Mouse (Mus musculus) embryonic fibroblast, embryonic 13.5 days (primary cell): ENCODE measurements around the gene Dhx36. TPM values are rescaled to one million over a fixed set of nuclear protein-coding genes. Genes with fewer than 3 reads are reported as not detected.

Source experiments
- H3K27ac ChIP-seq: 2 replicates; pipeline ENCODE4 v1.5.1; 2012; ENCODE audit warnings: low read length, control low read depth, inconsistent platforms; ENCODE audit not compliant: insufficient read depth
- H3K4me1 ChIP-seq: 2 replicates; pipeline ENCODE4 v1.6.1; 2011; ENCODE audit warnings: low read length; ENCODE audit not compliant: control insufficient read depth, insufficient read depth
- H3K4me3 ChIP-seq: 2 replicates; pipeline ENCODE4 v1.5.1; 2011; ENCODE audit warnings: mild to moderate bottlenecking, control low read depth, low read length; ENCODE audit not compliant: insufficient read depth
- CTCF ChIP-seq: IDR thresholded peaks from 2 replicates; pipeline ENCODE4 v1.5.1; 2011; ENCODE audit warnings: mild to moderate bottlenecking, control low read depth, low read length, moderate library complexity, borderline replicate concordance; ENCODE audit not compliant: insufficient read depth
- POLR2A ChIP-seq: IDR thresholded peaks from 2 replicates; pipeline ENCODE4 v1.6.1; 2011; ENCODE audit warnings: low read depth, mild to moderate bottlenecking, control low read depth, low read length, moderate library complexity
- polyA plus RNA-seq: library from polyadenylated mRNA; stranded (reverse); fragments of >200 nt; gene quantifications from 2 replicates; pipeline ENCODE4 v1.2.4, GENCODE M21; 2011; ENCODE audit warnings: low read depth; ENCODE audit not compliant: missing spikeins, insufficient read length

The Dhx36 gene
- polyA plus RNA-seq, 1 experiment = 50.8 TPM

DNA sequence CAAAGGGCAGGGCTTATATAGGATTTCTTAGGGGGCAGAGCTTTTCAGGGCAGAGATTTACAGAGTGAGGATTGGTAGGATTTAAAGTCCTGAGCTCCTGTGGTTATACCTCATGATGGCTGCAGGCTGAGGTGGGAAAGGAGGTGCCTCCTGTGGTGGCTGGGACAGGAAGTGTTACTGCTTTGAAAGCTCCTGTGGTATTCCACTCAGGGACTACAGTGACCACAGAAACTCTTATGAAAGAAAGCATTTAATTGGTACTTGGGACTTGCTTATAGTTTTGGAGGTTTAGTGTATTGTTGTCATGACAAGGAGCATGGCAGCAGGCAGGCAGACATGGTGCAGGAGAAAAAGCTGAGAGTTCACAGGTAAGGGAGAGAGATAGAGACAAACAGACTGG lies 70.9 kb downstream of the Dhx36 start:
- H3K4me1 ChIP-seq = no peaks in the 10 kb centered on the region
- no peak overlapping the region for H3K4me3 ChIP-seq
- no peak overlapping the region for H3K27ac ChIP-seq
- no peak for TF ChIP-seq POLR2A

DNA sequence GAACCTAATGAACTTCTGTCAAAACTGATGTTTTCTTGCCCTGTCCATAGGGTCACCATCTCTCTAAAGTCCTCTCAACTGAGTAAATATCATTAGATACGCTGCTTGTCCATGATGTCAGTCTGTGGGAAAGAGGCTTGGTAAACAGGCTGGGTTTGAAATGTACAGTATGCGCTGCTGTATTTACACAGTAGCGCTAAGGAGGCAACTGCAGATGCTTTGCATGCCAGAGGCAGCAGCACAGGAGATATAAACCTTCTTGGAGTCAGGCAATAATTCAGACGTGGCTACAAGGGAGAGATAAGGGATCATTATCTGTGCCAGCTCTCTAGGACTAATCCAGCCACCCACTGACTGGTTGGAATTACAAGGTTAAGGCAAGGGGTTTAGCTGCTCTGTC lies 73.1 kb downstream of the Dhx36 start:
- H3K27ac ChIP-seq = no peak overlapping the region
- H3K4me3 ChIP-seq = no peak overlapping the region
- no peaks in the 10 kb centered on the region for H3K4me1 ChIP-seq
- TF ChIP-seq CTCF (no peak), POLR2A (no peak)

DNA sequence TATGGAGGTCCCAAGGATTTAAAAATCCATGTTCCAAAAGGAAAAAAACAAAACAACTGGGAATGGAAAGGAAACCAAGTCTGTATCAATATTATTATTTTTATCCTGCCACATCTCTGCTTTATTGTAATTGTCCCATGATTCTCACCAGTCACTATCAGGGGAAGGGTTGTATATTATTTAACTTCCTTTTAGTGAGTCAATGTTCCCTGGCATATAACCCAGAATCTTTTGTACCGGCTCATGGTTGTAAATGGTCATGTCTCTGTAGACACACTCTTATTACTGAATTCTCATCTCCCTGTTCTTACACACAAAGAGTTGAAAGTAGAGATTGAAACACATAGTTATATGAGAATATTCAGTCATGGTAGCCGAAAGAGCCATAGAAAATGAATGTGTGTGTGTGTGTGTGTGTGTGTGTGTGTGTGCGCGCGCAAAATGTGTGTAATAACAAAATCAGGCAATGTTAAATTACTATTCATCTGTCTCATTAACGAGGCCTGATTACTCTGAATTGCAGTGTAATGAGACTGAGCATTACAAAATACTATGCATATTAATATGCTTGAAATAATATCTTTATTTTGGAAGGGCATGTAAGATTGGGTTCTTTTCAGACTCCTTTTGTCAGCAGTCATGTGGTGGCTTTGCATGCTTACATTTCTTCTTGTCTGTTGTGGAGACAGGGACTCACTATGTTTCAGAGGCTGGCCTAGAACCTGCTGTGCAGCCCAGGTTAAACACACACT lies 88.2 kb downstream of the Dhx36 start:
- Histone ChIP-seq H3K4me1 (no peaks in the 10 kb centered on the region), H3K4me3 (no peak overlapping the region), H3K27ac (no peak overlapping the region)
- TF ChIP-seq POLR2A (no peak), CTCF (no peak)

Other genes starting within 250 kb of the Dhx36 start
- 0.23 and 1.1 TPM in 2 replicates for gene Arhgef26, start 168.7 kb downstream of the Dhx36 start, polyA plus RNA-seq
- gene Gpr149, start 98.1 kb upstream of the Dhx36 start, polyA plus RNA-seq = 4.6 and 14.7 TPM in 2 replicates